Mouse (Mus musculus) olfactory bulb, adult 2 months (tissue): ENCODE measurements around the gene Cstf3. TPM values are rescaled to one million over a fixed set of nuclear protein-coding genes. Genes with fewer than 3 reads are reported as not detected.

ENCODE experiments used
- H3K27ac ChIP-seq: fragments of 200-500 bp; 2 replicates; pipeline ENCODE4 v1.5.1; 2012; ENCODE audit warnings: low read depth, low read length; ENCODE audit not compliant: insufficient read depth
- H3K4me1 ChIP-seq: fragments of 200-500 bp; 2 replicates; pipeline ENCODE4 v1.6.1; 2012; ENCODE audit warnings: low read length; ENCODE audit not compliant: control insufficient read depth, insufficient read depth
- H3K4me3 ChIP-seq: fragments of 200-500 bp; 2 replicates; pipeline ENCODE4 v1.5.1; 2012; ENCODE audit warnings: mild to moderate bottlenecking, low read depth, low read length, moderate library complexity; ENCODE audit not compliant: insufficient read depth
- CTCF ChIP-seq: fragments of 200-500 bp; IDR thresholded peaks from 2 replicates; pipeline ENCODE4 v1.5.1; 2012; ENCODE audit warnings: low read depth, mild to moderate bottlenecking, low read length, moderate library complexity; ENCODE audit not compliant: insufficient read depth
- POLR2A ChIP-seq: fragments of 200-500 bp; IDR thresholded peaks from 2 replicates; pipeline ENCODE4 v1.6.1; 2012; ENCODE audit warnings: mild to moderate bottlenecking, low read depth, low read length, moderate library complexity; ENCODE audit not compliant: insufficient read depth
- WGBS: fragments of 180-500 bp; shearing (Covaris S2); methylation state at CpG from one replicate; pipeline ENCODE4 v1.1.7; 2018; 5-methylcytosine and 5-hydroxymethylcytosine counted together
- polyA plus RNA-seq: library from polyadenylated mRNA; stranded (reverse); fragments of >200 nt; gene quantifications from 2 replicates; pipeline ENCODE4 v1.2.4, GENCODE M21; 2012; ENCODE audit warnings: low replicate concordance; ENCODE audit not compliant: missing spikeins, insufficient read depth, insufficient read length

The Cstf3 gene
- polyA plus RNA-seq, 1 experiment = not detected

DNA sequence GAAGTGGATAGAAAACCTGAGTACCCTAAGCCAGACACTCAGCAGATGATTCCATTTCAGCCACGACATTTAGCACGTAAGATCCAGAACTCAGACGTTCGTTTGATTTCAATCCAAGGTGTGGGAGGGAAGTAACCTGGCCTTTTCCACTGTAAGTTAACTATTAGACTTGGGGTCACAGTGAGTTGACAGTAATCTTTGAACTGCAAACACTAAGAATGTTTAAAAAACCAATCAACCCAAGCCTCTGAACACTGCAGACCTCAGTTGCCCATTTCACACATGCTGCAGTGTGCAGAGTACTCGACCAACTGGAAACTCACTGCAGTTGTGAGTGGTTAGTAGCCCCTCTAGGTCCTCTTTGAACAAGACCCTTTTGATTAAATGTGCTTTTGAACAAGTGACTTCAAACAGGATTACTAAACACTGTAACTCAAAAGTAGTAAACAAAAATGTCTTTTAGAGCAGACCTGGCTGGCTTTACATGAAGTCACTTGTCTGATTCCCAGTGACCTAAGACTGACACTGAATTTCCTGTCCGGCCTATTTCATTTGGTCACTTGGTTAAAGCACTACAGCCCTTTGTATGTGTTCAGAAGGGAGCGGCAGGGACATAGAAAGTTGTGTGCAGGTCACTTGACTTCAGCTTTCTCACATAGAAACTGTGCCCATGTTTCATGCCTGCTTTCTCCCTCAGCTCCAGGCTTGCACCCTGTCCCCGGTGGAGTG lies 73.2 kb downstream of the Cstf3 start:
- 77% methylated on average over 8 of the region's 8 CpGs for whole genome bisulfite sequencing
- no peak overlapping the region for H3K27ac ChIP-seq
- peaks cover 2% of the 10 kb centered on the region; the same call in 1 of the 2 replicates for H3K4me1 ChIP-seq
- no peak overlapping the region for H3K4me3 ChIP-seq
- no peak for TF ChIP-seq CTCF
- no peak for TF ChIP-seq POLR2A

GRCm38 (mm10) chr2:104669122-104669804 lies 78.9 kb downstream of the Cstf3 start:
- Histone ChIP-seq H3K4me3 (no peak overlapping the region), H3K27ac (no peak overlapping the region), H3K4me1 (no peaks in the 10 kb centered on the region)
- WGBS = 86% methylated on average over 6 of the region's 6 CpGs
- no peak for TF ChIP-seq CTCF
- no peak for TF ChIP-seq POLR2A

DNA sequence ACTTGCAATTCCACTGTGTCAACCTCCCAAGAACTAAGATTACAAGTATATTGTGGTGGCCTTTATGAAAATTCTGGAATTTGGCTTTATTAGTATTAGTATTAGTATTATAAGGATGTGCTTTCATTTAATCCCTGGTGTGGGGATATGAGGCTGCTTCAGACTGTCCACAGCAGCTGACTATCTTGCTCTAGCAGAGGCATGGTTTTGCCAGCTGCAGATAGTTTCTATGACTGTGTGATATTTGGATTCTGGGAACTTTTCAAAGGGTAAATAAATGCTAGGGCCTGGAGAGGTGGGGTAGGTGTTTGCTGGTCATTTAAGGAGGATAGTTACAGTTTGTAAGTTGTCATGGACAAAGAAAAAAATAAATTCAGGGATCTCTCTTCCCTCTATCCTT lies 81.4 kb downstream of the Cstf3 start:
- no peaks in the 10 kb centered on the region for H3K4me1 ChIP-seq
- H3K4me3 ChIP-seq = no peak overlapping the region
- H3K27ac ChIP-seq = no peak overlapping the region
- TF ChIP-seq POLR2A (no peak), CTCF (no peak)

- 81% methylated on average over 3 of the region's 3 CpGs for WGBS
- Histone ChIP-seq H3K27ac (no peak overlapping the region), H3K4me1 (no peaks in the 10 kb centered on the region), H3K4me3 (no peak overlapping the region)
- no peak for TF ChIP-seq CTCF
- no peak for TF ChIP-seq POLR2A
Observed at GRCm38 (mm10) chr2:104677326-104677725, 87.0 kb downstream of the Cstf3 start.

DNA sequence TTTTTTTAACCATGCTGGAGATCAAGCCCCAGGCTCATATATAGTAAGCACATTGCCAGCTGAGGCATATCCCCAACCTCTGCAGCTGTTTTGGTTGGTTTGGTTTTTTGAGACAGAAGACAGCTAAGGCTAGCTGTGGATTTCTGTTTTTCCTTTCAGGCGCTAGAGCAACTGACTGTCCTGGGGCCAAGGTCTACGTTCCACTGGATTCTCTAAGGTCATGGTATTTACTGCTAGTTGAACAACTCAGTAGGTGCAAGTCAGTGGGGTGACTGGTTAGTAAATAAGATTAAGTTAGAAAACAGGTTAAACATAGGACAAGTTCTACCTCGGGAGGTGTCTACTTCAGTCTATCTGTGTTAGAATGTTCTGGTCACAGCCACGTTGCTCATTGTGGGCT lies 94.4 kb downstream of the Cstf3 start:
- no peak overlapping the region for H3K27ac ChIP-seq
- 95% methylated on average over 4 of the region's 4 CpGs for WGBS
- TF ChIP-seq POLR2A (no peak), CTCF (no peak)
- 0 out of 2 replicates have a peak, but pooled peaks cover 2% of the 10 kb centered on the region for H3K4me1 ChIP-seq
- no peak overlapping the region for H3K4me3 ChIP-seq

GRCm38 (mm10) chr2:104685418-104685817 lies 95.1 kb downstream of the Cstf3 start:
- Histone ChIP-seq H3K4me1 (0 out of 2 replicates have a peak, but pooled peaks cover 2% of the 10 kb centered on the region), H3K4me3 (no peak overlapping the region), H3K27ac (no peak overlapping the region)
- WGBS = 6% methylated on average over 13 of the region's 13 CpGs
- TF ChIP-seq CTCF (peak; percentile 94), POLR2A (no peak)

- TF ChIP-seq POLR2A (no peak), CTCF (no peak)
- Histone ChIP-seq H3K4me3 (no peak overlapping the region), H3K27ac (no peak overlapping the region), H3K4me1 (0 out of 2 replicates have a peak, but pooled peaks cover 2% of the 10 kb centered on the region)
- WGBS = 54% methylated on average over 3 of the region's 3 CpGs
Observed at GRCm38 (mm10) chr2:104687261-104687660, 96.9 kb downstream of the Cstf3 start.

- Histone ChIP-seq H3K4me1 (0 out of 2 replicates have a peak, but pooled peaks cover 2% of the 10 kb centered on the region), H3K27ac (no peak overlapping the region), H3K4me3 (no peak overlapping the region)
- WGBS = 91% methylated on average over 3 of the region's 3 CpGs
- TF ChIP-seq CTCF (no peak), POLR2A (no peak)
Observed at GRCm38 (mm10) chr2:104688321-104688720, 98.0 kb downstream of the Cstf3 start.

- TF ChIP-seq CTCF = no peak
- no peak for TF ChIP-seq POLR2A
- Histone ChIP-seq H3K27ac (no peak overlapping the region), H3K4me3 (no peak overlapping the region), H3K4me1 (0 out of 2 replicates have a peak, but pooled peaks cover 2% of the 10 kb centered on the region)
- 71% methylated on average over 8 of the region's 8 CpGs for WGBS
Observed at GRCm38 (mm10) chr2:104688724-104689123, 98.4 kb downstream of the Cstf3 start.

- H3K4me1 ChIP-seq = no peaks in the 10 kb centered on the region
- WGBS = 82% methylated on average over 4 of the region's 4 CpGs
- no peak for TF ChIP-seq POLR2A
- TF ChIP-seq CTCF = no peak
- H3K27ac ChIP-seq = no peak overlapping the region
- H3K4me3 ChIP-seq = no peak overlapping the region
Observed at GRCm38 (mm10) chr2:104690720-104691119, 100.4 kb downstream of the Cstf3 start.
